Mouse (Mus musculus) midbrain, embryonic 12.5 days (tissue): ENCODE measurements around the gene Kcnk7. TPM values are rescaled to one million over a fixed set of nuclear protein-coding genes. Genes with fewer than 3 reads are reported as not detected.

Experiments used
- ATAC-seq: fragments of 200-750 bp; cut with Nextera tagmentation; 2 replicates; pipeline ENCODE4 v1.8.0; 2017; ENCODE audit warnings: low read depth, moderate TSS enrichment, moderate library complexity; ENCODE audit not compliant: low FRiP score
- H3K27ac ChIP-seq: fragments of 300-500 bp; sonication (generic); replicated peaks from 2 replicates; pipeline ENCODE4 v1.5.1; 2016; ENCODE audit warnings: mild to moderate bottlenecking
- H3K27me3 ChIP-seq: fragments of 300-500 bp; sonication (generic); 2 replicates; pipeline ENCODE4 v1.6.1; 2016; ENCODE audit warnings: mild to moderate bottlenecking
- H3K36me3 ChIP-seq: fragments of 300-500 bp; sonication (generic); 2 replicates; pipeline ENCODE4 v1.6.1; 2016
- H3K4me1 ChIP-seq: fragments of 300-500 bp; sonication (generic); 2 replicates; pipeline ENCODE4 v1.6.1; 2016
- H3K4me2 ChIP-seq: fragments of 300-500 bp; sonication (generic); replicated peaks from 2 replicates; pipeline ENCODE4 v1.6.1; 2016; ENCODE audit warnings: mild to moderate bottlenecking, moderate library complexity
- H3K4me3 ChIP-seq: fragments of 300-500 bp; sonication (generic); 2 replicates; pipeline ENCODE4 v1.5.1; 2016; ENCODE audit warnings: mild to moderate bottlenecking
- H3K9ac ChIP-seq: fragments of 300-500 bp; sonication (generic); replicated peaks from 2 replicates; pipeline ENCODE4 v1.6.1; 2016; ENCODE audit warnings: mild to moderate bottlenecking, moderate library complexity
- H3K9me3 ChIP-seq: fragments of 300-500 bp; sonication (generic); 2 replicates; pipeline ENCODE4 v1.6.1; 2016; ENCODE audit warnings: mild to moderate bottlenecking
- WGBS: fragments of 180-500 bp; shearing (Covaris S2); methylation state at CpG from one replicate; pipeline ENCODE4 v1.1.7; 2016; 5-methylcytosine and 5-hydroxymethylcytosine counted together
- polyA plus RNA-seq: library from polyadenylated mRNA; unstranded; fragments of >200 nt; fragmentation: Nextera tagmentation; extraction: Ambion mirVana; gene quantifications from 2 replicates; pipeline ENCODE4 v1.2.1, GENCODE M21; 2016

Kcnk7 gene
- polyA plus RNA-seq, 1 experiment from 2014 or later: 0.36 TPM

DNA sequence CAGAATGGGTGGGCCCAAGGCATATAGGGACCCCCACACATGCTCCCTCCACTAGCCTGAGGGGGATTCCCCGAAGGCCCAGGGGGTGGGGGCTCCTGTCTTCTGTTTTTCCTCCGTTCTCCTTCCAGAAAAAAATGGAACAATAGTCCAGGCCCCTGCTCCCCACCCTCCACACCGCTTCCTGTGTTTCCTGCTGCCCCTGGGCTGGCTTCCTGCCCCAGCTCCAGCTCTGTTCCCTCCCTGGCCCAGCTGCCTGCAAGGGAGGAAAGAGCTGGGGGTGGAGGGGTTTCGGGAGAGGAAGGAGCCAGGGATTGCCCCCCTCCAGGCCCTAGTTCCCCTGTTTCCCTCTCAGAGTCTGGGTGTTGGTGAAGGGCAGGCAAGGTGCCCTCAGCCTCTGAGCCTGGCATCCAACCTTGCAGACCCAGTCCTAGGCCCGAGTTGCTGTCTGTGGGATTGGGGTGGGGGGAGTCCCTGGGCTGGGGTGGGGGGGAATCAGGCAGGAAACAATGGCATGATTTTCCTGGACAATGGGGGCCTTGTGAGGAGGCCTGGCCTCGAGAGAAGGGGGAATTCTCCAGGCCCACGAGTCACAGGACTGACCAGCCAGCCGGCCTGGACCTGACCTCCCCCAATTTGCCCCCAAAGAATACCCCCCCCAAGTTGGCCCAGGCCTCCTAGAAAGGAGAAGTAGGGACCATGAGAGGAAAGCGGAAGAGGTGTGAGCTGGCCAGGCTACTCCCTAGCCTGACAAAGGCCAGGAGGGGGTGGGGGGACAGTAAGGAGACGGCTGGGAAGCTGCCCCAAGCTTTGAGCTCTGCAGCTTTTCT, 11.9 kb upstream of the Kcnk7 start:
- H3K4me1 ChIP-seq: peaks cover 59% of the 10 kb centered on the region
- H3K27ac ChIP-seq: peak overlapping the region; percentile 30
- H3K36me3 ChIP-seq: peaks cover 42% of the 10 kb centered on the region
- WGBS: 77% methylated on average over 10 of the region's 10 CpGs
- H3K9ac ChIP-seq: peak overlapping the region; percentile 51
- peak overlapping the region; percentile 94; the same call in 1 of the 2 replicates for H3K4me3 ChIP-seq
- H3K27me3 ChIP-seq: peaks cover 12% of the 10 kb centered on the region
- no peaks in the 10 kb centered on the region for H3K9me3 ChIP-seq
- ATAC-seq: no peak
- peak overlapping the region; percentile 100 for H3K4me2 ChIP-seq

DNA sequence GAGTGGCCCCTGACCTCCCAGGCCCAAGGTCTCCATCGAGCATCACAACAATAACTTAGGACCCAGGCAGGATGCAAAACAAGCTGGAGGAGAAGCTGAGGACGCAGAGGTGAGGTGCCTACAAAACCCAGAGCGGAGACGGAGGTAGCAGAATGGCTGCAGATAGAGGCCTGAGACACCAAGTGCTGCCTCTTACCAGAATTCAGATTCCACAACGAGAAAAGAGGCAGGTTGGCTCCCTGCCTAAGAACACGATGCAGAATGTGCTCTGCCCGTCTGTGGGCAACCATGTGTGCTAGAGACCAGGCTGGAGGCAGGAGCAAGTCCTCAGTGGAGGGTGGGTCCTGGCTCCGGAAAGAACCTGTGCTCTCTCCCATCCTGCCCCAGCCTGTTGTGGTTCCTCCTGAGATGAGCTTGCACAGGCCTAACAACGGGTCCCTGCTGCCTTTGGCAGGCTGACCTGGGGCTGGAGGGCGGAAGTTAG, 11.2 kb upstream of the Kcnk7 start:
- Histone ChIP-seq H3K27ac (no peak overlapping the region), H3K4me1 (peaks cover 53% of the 10 kb centered on the region), H3K9ac (peak overlapping the region; percentile 51; the same call in 1 of the 2 replicates), H3K27me3 (peaks cover 12% of the 10 kb centered on the region), H3K4me2 (peak overlapping the region; percentile 3; the same call in 1 of the 2 replicates), H3K9me3 (no peaks in the 10 kb centered on the region), H3K4me3 (peak overlapping the region; percentile 94; the same call in 1 of the 2 replicates), H3K36me3 (peaks cover 48% of the 10 kb centered on the region)
- 87% methylated on average over 10 of the region's 10 CpGs for WGBS
- no peak for ATAC-seq

GRCm38 (mm10) chr19:5693801-5694200, 10.4 kb upstream of the Kcnk7 start:
- H3K9me3 ChIP-seq: no peaks in the 10 kb centered on the region
- peaks cover 57% of the 10 kb centered on the region for H3K36me3 ChIP-seq
- peaks cover 12% of the 10 kb centered on the region for H3K27me3 ChIP-seq
- no peak overlapping the region for H3K4me2 ChIP-seq
- 83% methylated on average over 6 of the region's 6 CpGs for WGBS
- H3K9ac ChIP-seq: no peak overlapping the region
- H3K4me1 ChIP-seq: peaks cover 52% of the 10 kb centered on the region
- ATAC-seq: no peak
- no peak overlapping the region for H3K27ac ChIP-seq
- H3K4me3 ChIP-seq: no peak overlapping the region

- H3K36me3 ChIP-seq: peaks cover 72% of the 10 kb centered on the region
- peak overlapping the region; percentile 66 for H3K4me2 ChIP-seq
- WGBS: 8% methylated on average over 41 of the region's 41 CpGs
- peak overlapping the region; percentile 38 for H3K4me3 ChIP-seq
- peaks cover 12% of the 10 kb centered on the region for H3K27me3 ChIP-seq
- H3K4me1 ChIP-seq: peaks cover 33% of the 10 kb centered on the region
- peak; percentile 72 for ATAC-seq
- H3K9me3 ChIP-seq: no peaks in the 10 kb centered on the region
- 0 out of 2 replicates have a peak overlapping the region, but pooled peaks have one; percentile 50 for H3K9ac ChIP-seq
- H3K27ac ChIP-seq: no peak overlapping the region
These were observed 8.2 kb upstream of the Kcnk7 start for GRCm38 (mm10) chr19:5695849-5696462.

- no peak overlapping the region for H3K9ac ChIP-seq
- no peak overlapping the region for H3K27ac ChIP-seq
- no peak for ATAC-seq
- 0 out of 2 replicates have a peak, but pooled peaks cover 3% of the 10 kb centered on the region for H3K4me1 ChIP-seq
- H3K9me3 ChIP-seq: no peaks in the 10 kb centered on the region
- H3K36me3 ChIP-seq: peaks cover 76% of the 10 kb centered on the region
- WGBS: 49% methylated on average over 10 of the region's 10 CpGs
- H3K27me3 ChIP-seq: no peaks in the 10 kb centered on the region
- H3K4me2 ChIP-seq: no peak overlapping the region
- H3K4me3 ChIP-seq: no peak overlapping the region
These were observed 819 bp downstream of the Kcnk7 start for GRCm38 (mm10) chr19:5704801-5705571.

- ATAC-seq: no peak
- peaks cover 63% of the 10 kb centered on the region for H3K36me3 ChIP-seq
- H3K4me1 ChIP-seq: peaks cover 3% of the 10 kb centered on the region; the same call in 1 of the 2 replicates
- H3K9me3 ChIP-seq: no peaks in the 10 kb centered on the region
- H3K27ac ChIP-seq: no peak overlapping the region
- H3K4me3 ChIP-seq: no peak overlapping the region
- 92% methylated on average over 6 of the region's 6 CpGs for WGBS
- no peaks in the 10 kb centered on the region for H3K27me3 ChIP-seq
- no peak overlapping the region for H3K4me2 ChIP-seq
- H3K9ac ChIP-seq: no peak overlapping the region
These were observed 5.9 kb downstream of the Kcnk7 start for GRCm38 (mm10) chr19:5710068-5710467.

GRCm38 (mm10) chr19:5710581-5710980, 6.4 kb downstream of the Kcnk7 start:
- peaks cover 7% of the 10 kb centered on the region for H3K4me1 ChIP-seq
- H3K4me3 ChIP-seq: no peak overlapping the region
- H3K27me3 ChIP-seq: 0 out of 2 replicates have a peak, but pooled peaks cover under 1% of the 10 kb centered on the region
- H3K36me3 ChIP-seq: peaks cover 63% of the 10 kb centered on the region
- H3K4me2 ChIP-seq: no peak overlapping the region
- ATAC-seq: no peak
- no peak overlapping the region for H3K9ac ChIP-seq
- H3K27ac ChIP-seq: no peak overlapping the region
- WGBS: 75% methylated on average over 8 of the region's 8 CpGs
- H3K9me3 ChIP-seq: no peaks in the 10 kb centered on the region

DNA sequence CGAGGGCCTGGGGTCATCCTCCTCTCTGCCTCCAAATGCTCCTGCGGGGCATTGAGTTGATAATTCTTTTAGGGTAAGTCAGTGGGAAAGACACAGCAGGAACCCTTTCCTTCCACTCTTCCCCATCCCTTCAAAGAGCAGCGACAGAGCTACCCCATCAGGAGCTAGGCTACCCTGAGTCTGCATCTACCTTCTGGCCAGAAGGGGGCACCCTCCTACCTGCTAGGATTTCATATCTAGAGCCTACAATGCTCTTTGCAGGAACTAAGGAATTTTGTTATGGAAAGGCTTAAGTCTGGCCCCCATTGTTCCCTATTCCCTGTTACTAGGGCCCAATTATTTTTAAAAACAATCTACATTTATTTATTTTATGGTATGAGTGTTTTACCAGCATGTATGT, 7.1 kb downstream of the Kcnk7 start:
- 5% methylated on average over 3 of the region's 3 CpGs for WGBS
- ATAC-seq: no peak
- Histone ChIP-seq H3K9me3 (no peaks in the 10 kb centered on the region), H3K4me1 (peaks cover 13% of the 10 kb centered on the region), H3K4me2 (no peak overlapping the region), H3K27ac (no peak overlapping the region), H3K36me3 (peaks cover 59% of the 10 kb centered on the region), H3K4me3 (no peak overlapping the region), H3K27me3 (0 out of 2 replicates have a peak, but pooled peaks cover 4% of the 10 kb centered on the region), H3K9ac (no peak overlapping the region)

GRCm38 (mm10) chr19:5711907-5712460, 7.8 kb downstream of the Kcnk7 start:
- H3K4me3 ChIP-seq: no peak overlapping the region
- H3K27me3 ChIP-seq: peaks cover 4% of the 10 kb centered on the region; the same call in 1 of the 2 replicates
- no peak overlapping the region for H3K9ac ChIP-seq
- no peaks in the 10 kb centered on the region for H3K9me3 ChIP-seq
- peaks cover 21% of the 10 kb centered on the region for H3K4me1 ChIP-seq
- H3K4me2 ChIP-seq: no peak overlapping the region
- WGBS: 92% methylated on average over 14 of the region's 14 CpGs
- ATAC-seq: no peak
- peaks cover 54% of the 10 kb centered on the region for H3K36me3 ChIP-seq
- no peak overlapping the region for H3K27ac ChIP-seq

GRCm38 (mm10) chr19:5713255-5713654, 9.1 kb downstream of the Kcnk7 start:
- WGBS: 71% methylated on average over 5 of the region's 5 CpGs

GRCm38 (mm10) chr19:5713730-5714129, 9.6 kb downstream of the Kcnk7 start:
- Histone ChIP-seq H3K36me3 (peaks cover 41% of the 10 kb centered on the region), H3K4me2 (no peak overlapping the region), H3K27ac (no peak overlapping the region), H3K4me3 (no peak overlapping the region), H3K9ac (no peak overlapping the region), H3K27me3 (peaks cover 4% of the 10 kb centered on the region; the same call in 1 of the 2 replicates), H3K4me1 (peaks cover 25% of the 10 kb centered on the region), H3K9me3 (no peaks in the 10 kb centered on the region)
- 20% methylated on average over 2 of the region's 2 CpGs for WGBS
- ATAC-seq: no peak

More at GRCm38 (mm10) chr19:5713255-5713654, 9.1 kb downstream of the Kcnk7 start:
- no peak for ATAC-seq
- Histone ChIP-seq H3K27ac (no peak overlapping the region), H3K4me2 (no peak overlapping the region), H3K4me1 (peaks cover 25% of the 10 kb centered on the region), H3K4me3 (no peak overlapping the region), H3K36me3 (peaks cover 41% of the 10 kb centered on the region), H3K27me3 (peaks cover 4% of the 10 kb centered on the region; the same call in 1 of the 2 replicates), H3K9me3 (no peaks in the 10 kb centered on the region), H3K9ac (no peak overlapping the region)
